Mouse (Mus musculus): ENCODE results near the gene Tjp1.

Gene Tjp1

GRCm38 (mm10) chr7:65430401-65430800 lies 97.2 kb downstream of the Tjp1 start:
- DNase-seq: peak; percentile 36

- DNase-seq: peak; percentile 45
Observed at GRCm38 (mm10) chr7:65424519-65424918, 103.1 kb downstream of the Tjp1 start.

- DNase-seq: no peak
Observed at GRCm38 (mm10) chr7:65422456-65422855, 105.1 kb downstream of the Tjp1 start.

- DNase-seq: peak; percentile 77
Observed at GRCm38 (mm10) chr7:65421451-65421850, 106.1 kb downstream of the Tjp1 start.

- DNase-seq: no peak
Observed at GRCm38 (mm10) chr7:65419926-65420325, 107.7 kb downstream of the Tjp1 start.

- DNase-seq: no peak
Observed at GRCm38 (mm10) chr7:65419012-65419411, 108.6 kb downstream of the Tjp1 start.

GRCm38 (mm10) chr7:65418366-65418911 lies 109.1 kb downstream of the Tjp1 start:
- DNase-seq: no peak

- no peak for DNase-seq
Observed at GRCm38 (mm10) chr7:65417231-65418100, 110.1 kb downstream of the Tjp1 start.

- DNase-seq: no peak
Observed at GRCm38 (mm10) chr7:65416506-65416905, 111.1 kb downstream of the Tjp1 start.

GRCm38 (mm10) chr7:65413946-65414945 lies 113.3 kb downstream of the Tjp1 start:
- no peak for DNase-seq

GRCm38 (mm10) chr7:65410668-65411067 lies 116.9 kb downstream of the Tjp1 start:
- no peak for DNase-seq

GRCm38 (mm10) chr7:65406427-65406826 lies 121.2 kb downstream of the Tjp1 start:
- DNase-seq: no peak

- DNase-seq: no peak
Observed at GRCm38 (mm10) chr7:65402516-65402915, 125.1 kb downstream of the Tjp1 start.

GRCm38 (mm10) chr7:65401622-65402021 lies 126.0 kb downstream of the Tjp1 start:
- no peak for DNase-seq

- no peak for DNase-seq
Observed at GRCm38 (mm10) chr7:65395891-65396290, 131.7 kb downstream of the Tjp1 start.

- no peak for DNase-seq
Observed at GRCm38 (mm10) chr7:65395166-65395565, 132.4 kb downstream of the Tjp1 start.

- no peak for DNase-seq
Observed at GRCm38 (mm10) chr7:65394672-65395071, 132.9 kb downstream of the Tjp1 start.

- no peak for DNase-seq
Observed at GRCm38 (mm10) chr7:65393704-65394452, 133.7 kb downstream of the Tjp1 start.

GRCm38 (mm10) chr7:65392986-65393385 lies 134.6 kb downstream of the Tjp1 start:
- DNase-seq: no peak

GRCm38 (mm10) chr7:65389539-65389938 lies 138.0 kb downstream of the Tjp1 start:
- DNase-seq: no peak

GRCm38 (mm10) chr7:65388243-65389013 lies 139.2 kb downstream of the Tjp1 start:
- peak; percentile 79 for DNase-seq
